Mouse (Mus musculus) heart, embryonic 14.5 days (tissue): ENCODE measurements at regions not wholly inside any gene's neighbourhood (a gene's known extent, or its start where the extent isn't known, plus 50 kb on each side); places are given as distances from the start of the nearest gene placed in this dataset.

Experiments
- ATAC-seq: fragments of 200-750 bp; cut with Nextera tagmentation; 2 replicates; pipeline ENCODE4 v1.8.0; 2017; ENCODE audit warnings: low read depth, moderate TSS enrichment; ENCODE audit not compliant: insufficient number of reproducible peaks, insufficient read depth, low FRiP score
- H3K27ac ChIP-seq, 2 experiments: fragments of 200-500 bp in 1 of 2; fragments of 300-500 bp in 1 of 2; sonication (generic) in 1 of 2; replicated peaks in 1 of 2; 2 replicates each; pipeline ENCODE4 v1.5.1; 2012 to 2014; ENCODE audit warnings: low read depth in 2 of 2, low read length in 2 of 2, control low read depth in 1 of 2, mild to moderate bottlenecking in 1 of 2, mixed read lengths in 1 of 2; ENCODE audit not compliant: control insufficient read depth in 1 of 2, insufficient read depth in 1 of 2
- H3K27me3 ChIP-seq: fragments of 300-500 bp; sonication (generic); 2 replicates; pipeline ENCODE4 v1.6.1; 2014; ENCODE audit warnings: mild to moderate bottlenecking, low read length, control low read depth; ENCODE audit not compliant: control insufficient read depth, insufficient read depth
- H3K36me3 ChIP-seq: fragments of 300-500 bp; sonication (generic); 2 replicates; pipeline ENCODE4 v1.6.1; 2014; ENCODE audit warnings: mild to moderate bottlenecking, control low read depth, low read length, mixed read lengths; ENCODE audit not compliant: control insufficient read depth, insufficient read depth
- H3K4me1 ChIP-seq, 2 experiments: fragments of 200-500 bp in 1 of 2; fragments of 300-500 bp in 1 of 2; sonication (generic) in 1 of 2; 2 replicates each; pipeline ENCODE4 v1.6.1; 2012 to 2014; ENCODE audit warnings: low read length in 2 of 2, control low read depth in 1 of 2, mixed read lengths in 1 of 2; ENCODE audit not compliant: control insufficient read depth in 2 of 2, insufficient read depth in 2 of 2
- H3K4me2 ChIP-seq: fragments of 300-500 bp; sonication (generic); 2 replicates; pipeline ENCODE4 v1.6.1; 2014; ENCODE audit warnings: mild to moderate bottlenecking, low read length
- H3K4me3 ChIP-seq, 2 experiments: fragments of 200-500 bp in 1 of 2; fragments of 300-500 bp in 1 of 2; sonication (generic) in 1 of 2; 2 replicates each; pipeline ENCODE4 v1.5.1; 2012 to 2014; ENCODE audit warnings: low read length in 2 of 2, mild to moderate bottlenecking in 2 of 2, control low read depth in 1 of 2, low read depth in 1 of 2, moderate library complexity in 1 of 2; ENCODE audit not compliant: control insufficient read depth in 1 of 2, insufficient read depth in 1 of 2
- H3K9ac ChIP-seq: fragments of 300-500 bp; sonication (generic); 2 replicates; pipeline ENCODE4 v1.6.1; 2014; ENCODE audit warnings: mild to moderate bottlenecking, low read length
- H3K9me3 ChIP-seq: fragments of 300-500 bp; sonication (generic); 2 replicates; pipeline ENCODE4 v1.6.1; 2016; ENCODE audit warnings: low read length, control low read depth; ENCODE audit not compliant: control insufficient read depth
- WGBS: fragments of 180-500 bp; shearing (Covaris S2); extraction: QIAGEN DNeasy Blood & Tissue Kit; methylation state at CpG from one replicate; pipeline ENCODE4 v1.1.7; 2014; 5-methylcytosine and 5-hydroxymethylcytosine counted together

- H3K9me3 ChIP-seq: no peaks in the 10 kb centered on the region
- WGBS: 60% methylated on average over 3 of the region's 3 CpGs
- no peak overlapping the region for H3K27ac ChIP-seq
- no peaks in the 10 kb centered on the region for H3K36me3 ChIP-seq
- H3K4me1 ChIP-seq: no peaks in the 10 kb centered on the region
- H3K9ac ChIP-seq: no peak overlapping the region
- H3K4me3 ChIP-seq: no peak overlapping the region
- H3K4me2 ChIP-seq: no peak overlapping the region
- no peak for ATAC-seq
- H3K27me3 ChIP-seq: no peaks in the 10 kb centered on the region
These were observed 154.5 kb upstream of the Nmur2 start for GRCm38 (mm10) chr11:56195316-56195715.

DNA sequence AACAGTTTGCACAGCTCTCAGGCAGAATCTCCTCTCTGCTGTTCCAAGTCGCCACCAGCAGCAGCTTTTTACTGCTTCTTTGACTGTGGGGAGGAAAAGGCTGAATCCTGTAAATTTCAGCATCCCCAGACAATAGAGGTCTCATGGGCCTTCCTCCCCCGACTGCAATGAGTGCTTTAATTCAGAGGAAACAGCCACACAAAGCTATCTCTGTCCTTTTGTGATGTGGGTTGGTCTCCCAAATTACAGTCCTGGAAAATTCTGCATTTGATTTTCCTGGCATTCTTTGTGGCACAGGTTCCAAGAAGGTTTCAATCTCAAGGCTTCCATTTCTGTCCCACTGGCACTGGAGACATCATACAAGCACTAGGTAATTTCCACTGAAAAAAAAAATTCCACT lies 152.6 kb upstream of the Nmur2 start:
- H3K9ac ChIP-seq: no peak overlapping the region
- no peak for ATAC-seq
- no peaks in the 10 kb centered on the region for H3K9me3 ChIP-seq
- no peak overlapping the region for H3K4me3 ChIP-seq
- H3K4me2 ChIP-seq: no peak overlapping the region
- H3K4me1 ChIP-seq: no peaks in the 10 kb centered on the region
- no peaks in the 10 kb centered on the region for H3K27me3 ChIP-seq
- 42% methylated on average over 2 of the region's 2 CpGs for WGBS
- H3K27ac ChIP-seq: no peak overlapping the region
- H3K36me3 ChIP-seq: no peaks in the 10 kb centered on the region

- Histone ChIP-seq H3K4me2 (no peak overlapping the region), H3K9me3 (no peaks in the 10 kb centered on the region), H3K9ac (no peak overlapping the region), H3K36me3 (no peaks in the 10 kb centered on the region), H3K27me3 (no peaks in the 10 kb centered on the region), H3K27ac (no peak overlapping the region), H3K4me3 (no peak overlapping the region), H3K4me1 (no peaks in the 10 kb centered on the region)
- 77% methylated on average over 1 of the region's 1 CpGs for WGBS
- ATAC-seq: no peak
These were observed 133.1 kb upstream of the Nmur2 start for GRCm38 (mm10) chr11:56173895-56174294.

DNA sequence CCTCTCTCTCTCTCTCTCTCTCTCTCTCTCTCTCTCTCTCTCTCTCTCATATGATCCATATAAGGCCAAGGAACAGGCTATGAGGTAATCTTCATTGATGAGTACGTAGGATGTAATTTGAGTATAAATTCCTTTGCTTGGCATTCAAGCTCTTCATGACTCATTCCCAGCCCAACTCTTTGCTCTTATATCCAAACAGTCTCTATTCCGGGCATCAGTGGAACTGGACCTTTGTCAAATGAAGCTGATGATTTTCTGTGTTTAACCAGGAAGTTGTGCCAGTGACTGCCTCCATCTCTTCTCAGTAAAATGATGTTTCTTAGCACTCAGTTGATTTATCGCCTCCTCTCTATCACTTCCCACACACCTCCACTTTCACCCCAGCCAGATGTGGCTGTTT lies 132.4 kb upstream of the Nmur2 start:
- no peak for ATAC-seq
- Histone ChIP-seq H3K36me3 (no peaks in the 10 kb centered on the region), H3K4me2 (no peak overlapping the region), H3K27ac (no peak overlapping the region), H3K9me3 (no peaks in the 10 kb centered on the region), H3K9ac (no peak overlapping the region), H3K4me3 (no peak overlapping the region), H3K27me3 (no peaks in the 10 kb centered on the region), H3K4me1 (no peaks in the 10 kb centered on the region)
- WGBS: 64% methylated on average over 3 of the region's 3 CpGs

DNA sequence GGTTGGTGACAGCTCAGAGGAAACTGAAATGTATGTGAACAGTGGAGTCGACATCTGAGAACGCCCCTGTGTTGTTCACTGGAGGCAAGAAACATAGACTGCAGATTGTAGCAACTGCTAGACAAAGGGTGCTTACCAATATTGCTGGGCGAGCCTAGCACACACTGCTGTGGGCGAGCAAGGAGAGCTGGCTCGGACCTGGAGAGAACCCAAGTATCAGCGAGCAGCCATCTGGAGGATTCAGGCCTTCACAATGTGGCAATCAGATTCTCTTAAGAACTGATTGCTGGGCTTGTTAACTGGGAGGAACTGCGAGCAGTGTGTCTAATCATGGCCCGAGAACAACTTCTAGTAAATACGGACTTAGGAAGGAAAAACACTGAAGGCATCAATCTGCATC lies 128.8 kb upstream of the Nmur2 start:
- Histone ChIP-seq H3K4me1 (no peaks in the 10 kb centered on the region), H3K9me3 (no peaks in the 10 kb centered on the region), H3K9ac (no peak overlapping the region), H3K4me3 (no peak overlapping the region), H3K4me2 (no peak overlapping the region), H3K27ac (no peak overlapping the region), H3K36me3 (no peaks in the 10 kb centered on the region), H3K27me3 (no peaks in the 10 kb centered on the region)
- WGBS: 74% methylated on average over 9 of the region's 9 CpGs
- no peak for ATAC-seq

- Histone ChIP-seq H3K27ac (no peak overlapping the region), H3K4me2 (no peak overlapping the region), H3K9me3 (no peaks in the 10 kb centered on the region), H3K9ac (no peak overlapping the region), H3K4me3 (no peak overlapping the region), H3K4me1 (no peaks in the 10 kb centered on the region), H3K27me3 (no peaks in the 10 kb centered on the region), H3K36me3 (no peaks in the 10 kb centered on the region)
- 68% methylated on average over 2 of the region's 2 CpGs for WGBS
- ATAC-seq: no peak
These were observed 126.0 kb upstream of the Nmur2 start for GRCm38 (mm10) chr11:56166849-56167248.

- Histone ChIP-seq H3K36me3 (no peaks in the 10 kb centered on the region), H3K9me3 (no peaks in the 10 kb centered on the region), H3K4me3 (no peak overlapping the region), H3K27me3 (no peaks in the 10 kb centered on the region), H3K4me2 (no peak overlapping the region), H3K4me1 (no peaks in the 10 kb centered on the region), H3K9ac (no peak overlapping the region), H3K27ac (no peak overlapping the region)
- no peak for ATAC-seq
- 79% methylated on average over 5 of the region's 5 CpGs for WGBS
These were observed 124.9 kb upstream of the Nmur2 start for GRCm38 (mm10) chr11:56165759-56166158.

- 60% methylated on average over 2 of the region's 2 CpGs for WGBS
These were observed 119.5 kb upstream of the Nmur2 start for GRCm38 (mm10) chr11:56160286-56160685.

More at GRCm38 (mm10) chr11:56160286-56160685, 119.5 kb upstream of the Nmur2 start:
- ATAC-seq: no peak
- no peak overlapping the region for H3K9ac ChIP-seq
- H3K4me3 ChIP-seq: no peak overlapping the region
- no peaks in the 10 kb centered on the region for H3K27me3 ChIP-seq
- no peaks in the 10 kb centered on the region for H3K9me3 ChIP-seq
- H3K4me2 ChIP-seq: no peak overlapping the region
- H3K27ac ChIP-seq: no peak overlapping the region
- no peaks in the 10 kb centered on the region for H3K36me3 ChIP-seq
- H3K4me1 ChIP-seq: no peaks in the 10 kb centered on the region
